Mouse (Mus musculus): ENCODE results near the gene Kcnn1.
"Not testable (repeated sequence)": the region's sequence is repeated elsewhere in the genome, so short reads cannot be mapped to it uniquely, and the experiment has no call there.

The Kcnn1 gene

DNA sequence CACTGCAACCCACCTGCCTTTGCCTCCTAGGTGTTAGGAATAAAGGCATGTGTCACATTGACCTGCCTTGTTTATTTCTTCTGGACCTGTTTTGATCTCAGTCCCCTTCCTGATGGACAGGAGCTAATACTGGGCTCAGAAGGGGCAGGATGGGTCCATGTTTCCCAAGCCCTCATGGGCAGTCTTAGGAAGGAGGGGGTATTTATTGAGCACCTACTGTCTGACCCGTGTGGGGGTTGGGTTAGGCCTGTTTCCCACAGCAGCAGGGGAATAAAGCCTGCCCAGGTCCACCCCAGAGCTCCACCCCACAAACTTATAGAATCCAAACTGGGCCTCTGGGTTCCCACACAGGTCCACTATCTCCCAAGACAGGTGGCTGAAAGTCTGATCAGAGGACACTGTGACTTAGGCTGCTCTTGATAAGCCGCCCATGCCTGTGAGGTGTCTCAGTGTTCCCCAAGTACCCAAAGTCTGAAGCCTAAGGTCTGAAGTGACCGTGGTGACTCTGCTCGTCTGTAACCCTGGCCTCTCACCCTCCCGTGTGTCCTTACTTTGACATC, 19.8 kb downstream of the Kcnn1 start:
- DNase-seq (ENCODE audit: low read depth, low spot score): no peak

DNA sequence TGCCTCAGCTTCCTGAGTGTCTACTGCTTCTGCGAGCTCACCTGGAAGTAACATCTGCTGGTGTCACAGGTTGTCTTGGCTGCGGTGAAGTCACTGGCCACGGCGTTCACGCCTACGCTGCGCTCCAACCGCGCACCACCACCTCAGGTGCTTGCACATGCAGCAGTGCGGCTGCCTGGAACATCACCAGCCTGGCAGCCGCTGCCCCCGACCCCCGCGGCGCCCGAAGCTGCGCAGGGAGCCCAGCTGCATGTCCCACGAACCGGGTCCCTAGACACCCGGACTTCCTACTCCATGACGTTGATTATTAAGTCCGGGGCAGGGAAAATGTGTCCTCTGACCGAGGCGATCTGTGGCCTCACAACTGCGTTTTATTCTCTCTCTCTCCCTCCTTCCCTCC, 20.6 kb downstream of the Kcnn1 start:
- no peak for DNase-seq (ENCODE audit: low read depth, low spot score)

- DNase-seq (ENCODE audit: low read depth, low spot score): peak; percentile 93
These were observed 21.6 kb downstream of the Kcnn1 start for GRCm38 (mm10) chr8:70841147-70842072.

GRCm38 (mm10) chr8:70840590-70840989, 22.5 kb downstream of the Kcnn1 start:
- DNase-seq (ENCODE audit: low read depth, low spot score): no peak

- DNase-seq (ENCODE audit: low read depth, low spot score): peak; percentile 100
These were observed 23.4 kb downstream of the Kcnn1 start, which contains the start of gene Arrdc2 for GRCm38 (mm10) chr8:70839408-70840351. Gene Arrdc2, minus strand, starts transcription at chr8:70839720.

GRCm38 (mm10) chr8:70838654-70839407, 24.2 kb downstream of the Kcnn1 start:
- no peak for DNase-seq (ENCODE audit: low read depth, low spot score)

GRCm38 (mm10) chr8:70836666-70837065, 26.4 kb downstream of the Kcnn1 start:
- no peak for DNase-seq (ENCODE audit: low read depth, low spot score)

- no peak for DNase-seq (ENCODE audit: low read depth, low spot score)
These were observed 29.0 kb downstream of the Kcnn1 start for GRCm38 (mm10) chr8:70834071-70834470.

DNA sequence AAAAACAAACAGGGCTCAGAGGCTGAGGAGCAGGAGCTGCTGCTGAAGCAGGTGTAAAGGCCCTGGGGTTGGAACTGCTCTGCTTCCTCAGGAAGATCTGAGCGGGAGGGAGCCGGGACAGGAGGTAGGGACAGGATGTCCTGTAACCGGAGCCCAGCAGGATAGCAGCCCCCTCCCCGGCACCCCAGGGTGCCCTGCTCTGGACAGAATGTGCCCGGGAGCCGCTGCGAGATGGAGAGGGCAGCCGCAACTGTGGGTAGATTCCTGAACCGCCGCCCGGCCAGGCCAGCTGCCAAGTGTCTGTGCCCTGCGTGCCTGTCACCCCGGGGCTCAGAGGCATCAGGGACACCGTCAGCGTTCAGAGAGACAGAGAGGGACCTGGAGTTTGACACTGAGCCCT, 29.5 kb downstream of the Kcnn1 start:
- DNase-seq (ENCODE audit: low read depth, low spot score): no peak

- DNase-seq (ENCODE audit: low read depth, low spot score): no peak
These were observed 30.0 kb downstream of the Kcnn1 start for GRCm38 (mm10) chr8:70833018-70833482.

GRCm38 (mm10) chr8:70832371-70832770, 30.7 kb downstream of the Kcnn1 start:
- DNase-seq (ENCODE audit: low read depth, low spot score): no peak

DNA sequence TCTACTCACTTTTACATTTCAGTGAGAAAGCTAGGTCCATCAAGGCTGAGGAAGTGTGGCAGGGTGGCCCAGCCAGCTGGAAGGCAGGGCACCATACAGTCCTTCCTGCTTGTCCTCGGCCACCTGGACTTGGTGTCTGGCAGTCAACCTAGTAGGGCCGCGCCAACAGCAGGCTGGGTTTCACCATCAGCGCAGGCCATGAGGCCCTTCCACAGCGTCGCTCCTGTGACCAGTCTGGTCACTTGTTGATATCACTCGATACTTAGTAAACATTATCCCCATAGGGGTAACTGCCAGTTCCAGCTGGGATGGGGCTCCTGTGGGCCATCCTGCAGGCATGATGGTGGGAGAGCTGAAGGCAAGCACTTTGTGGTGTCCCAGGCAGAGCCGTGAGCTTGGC, 31.5 kb downstream of the Kcnn1 start:
- DNase-seq (ENCODE audit: low read depth, low spot score): no peak

DNA sequence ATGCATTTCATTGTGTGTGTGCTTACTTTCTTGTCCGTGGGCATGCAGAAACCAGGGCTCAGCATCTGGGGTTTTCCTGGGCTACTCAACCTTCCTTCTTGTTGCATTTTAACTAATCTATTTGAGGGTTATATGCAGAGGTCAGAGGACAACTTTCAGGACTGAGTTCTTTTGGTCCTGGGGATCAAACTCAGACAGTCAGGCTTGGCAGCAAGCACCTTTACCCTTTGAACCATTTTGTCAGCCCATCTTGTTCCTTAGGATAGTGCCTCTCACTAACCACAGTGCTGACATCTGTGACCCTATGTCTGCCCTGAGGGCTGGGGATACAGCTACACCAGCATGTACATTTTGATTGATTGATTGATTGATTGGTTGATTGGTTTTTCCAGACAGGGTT, 35.3 kb downstream of the Kcnn1 start:
- no peak for DNase-seq (ENCODE audit: low read depth, low spot score)

DNA sequence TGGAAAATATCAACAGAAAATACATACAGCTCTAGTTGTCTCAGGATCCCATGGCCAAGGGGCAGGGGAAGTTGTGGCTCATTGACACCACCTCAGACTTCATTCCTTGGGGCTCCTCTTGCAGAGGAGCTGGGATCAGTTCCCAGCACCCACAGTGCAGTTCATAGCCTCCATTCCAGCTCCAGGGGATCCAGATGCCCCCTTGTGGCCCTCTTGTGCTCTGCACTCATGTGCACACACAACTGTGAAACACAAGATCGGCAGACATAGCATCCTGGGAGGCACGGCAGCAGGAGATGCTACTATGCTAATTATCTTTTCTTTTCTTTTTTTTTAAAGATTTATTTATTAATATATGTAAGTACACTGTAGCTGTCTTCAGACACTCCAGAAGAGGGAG, 36.0 kb downstream of the Kcnn1 start:
- DNase-seq (ENCODE audit: low read depth, low spot score): peak; percentile 80

- no peak for DNase-seq (ENCODE audit: low read depth, low spot score)
These were observed 37.2 kb downstream of the Kcnn1 start for GRCm38 (mm10) chr8:70825816-70826215.

DNA sequence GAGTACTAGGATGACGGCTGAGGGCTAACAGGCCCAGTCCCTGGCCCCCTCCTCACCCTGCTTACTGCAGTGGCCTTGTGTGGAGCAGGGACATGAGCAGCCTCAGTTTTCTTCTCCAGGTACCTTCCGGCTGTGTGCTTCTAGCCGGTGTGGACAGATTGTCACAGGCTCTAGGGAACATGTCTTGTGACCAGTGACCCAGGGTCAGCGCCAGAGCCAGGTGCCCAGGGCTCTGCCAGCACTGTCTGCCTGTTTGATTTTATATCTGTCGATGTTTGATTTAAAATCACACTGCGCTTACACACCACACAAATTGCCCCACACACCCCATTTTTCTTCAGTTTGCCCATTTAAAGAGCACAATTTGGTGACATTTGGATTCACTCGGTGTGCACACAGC, 39.3 kb downstream of the Kcnn1 start:
- DNase-seq (ENCODE audit: low read depth, low spot score): no peak

GRCm38 (mm10) chr8:70822594-70822993, 40.5 kb downstream of the Kcnn1 start:
- DNase-seq (ENCODE audit: low read depth, low spot score): not testable (repeated sequence)

DNA sequence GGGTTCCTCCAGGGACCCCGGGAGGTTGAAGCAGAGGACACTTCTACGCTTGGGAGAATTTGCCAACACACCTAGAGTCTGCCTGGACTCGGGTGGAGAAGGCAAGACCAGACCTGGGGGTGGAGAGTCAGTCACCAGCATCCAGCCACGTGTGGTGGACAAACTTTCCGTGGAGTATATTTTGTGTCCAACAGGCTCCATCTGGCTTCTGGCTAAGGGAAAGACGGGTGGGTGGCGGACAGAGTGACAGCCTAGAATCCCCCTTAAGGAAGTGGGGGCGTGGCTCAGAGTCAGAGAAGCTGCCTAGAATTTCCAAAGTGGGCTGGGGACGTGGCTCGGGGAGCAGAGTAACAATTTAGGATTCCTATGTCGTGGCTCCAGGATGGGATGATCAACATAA, 41.1 kb downstream of the Kcnn1 start:
- peak; percentile 36 for DNase-seq (ENCODE audit: low read depth, low spot score)

GRCm38 (mm10) chr8:70821399-70821962, 41.6 kb downstream of the Kcnn1 start:
- peak; percentile 77 for DNase-seq (ENCODE audit: low read depth, low spot score)

DNA sequence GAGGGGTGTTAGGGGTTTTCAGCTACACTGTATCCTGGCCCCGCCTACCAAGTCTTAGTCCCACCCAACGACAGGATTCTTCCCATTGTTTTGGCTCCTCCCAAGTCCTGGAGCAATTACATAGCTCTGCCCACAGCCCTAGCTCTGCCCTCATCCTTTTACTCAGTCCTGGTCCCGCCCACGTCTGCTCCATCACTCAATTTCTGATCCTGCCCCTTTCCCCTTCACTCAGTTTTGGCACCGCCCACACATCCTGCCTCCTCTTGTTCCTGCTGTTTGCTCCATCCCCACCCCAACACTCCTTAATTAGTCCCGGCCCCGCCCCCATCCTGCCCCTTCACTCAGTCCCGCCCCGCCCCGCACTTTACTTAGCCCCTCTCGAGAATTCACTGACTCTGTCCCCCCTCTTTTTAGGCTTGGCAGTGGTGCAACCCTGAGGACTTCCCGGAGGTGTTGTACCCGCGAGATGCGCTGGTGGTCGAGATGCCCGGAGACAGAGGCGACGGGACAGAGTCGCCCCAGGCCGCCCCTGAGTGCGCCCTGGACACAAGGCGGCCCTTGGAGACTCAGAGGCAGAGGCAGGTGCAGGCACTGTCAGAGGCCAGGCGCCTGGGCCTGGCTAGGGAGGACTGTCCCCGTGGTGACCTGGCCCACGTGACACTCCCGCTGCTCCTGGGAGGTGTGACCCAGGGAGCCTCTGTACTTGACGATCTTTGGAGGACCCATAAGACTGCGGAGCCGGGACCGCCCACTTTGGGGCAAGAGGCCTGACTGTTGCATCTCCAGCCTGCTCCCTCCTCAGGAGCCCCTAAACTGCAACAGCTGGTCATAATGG, 42.7 kb downstream of the Kcnn1 start:
- peak; percentile 100 for DNase-seq (ENCODE audit: low read depth, low spot score)

Measured in R1 (cell line).